Mouse (Mus musculus): ENCODE results near the gene H13.
"Not testable (repeated sequence)": the region's sequence is repeated elsewhere in the genome, so short reads cannot be mapped to it uniquely, and the experiment has no call there.

H13 gene

DNA sequence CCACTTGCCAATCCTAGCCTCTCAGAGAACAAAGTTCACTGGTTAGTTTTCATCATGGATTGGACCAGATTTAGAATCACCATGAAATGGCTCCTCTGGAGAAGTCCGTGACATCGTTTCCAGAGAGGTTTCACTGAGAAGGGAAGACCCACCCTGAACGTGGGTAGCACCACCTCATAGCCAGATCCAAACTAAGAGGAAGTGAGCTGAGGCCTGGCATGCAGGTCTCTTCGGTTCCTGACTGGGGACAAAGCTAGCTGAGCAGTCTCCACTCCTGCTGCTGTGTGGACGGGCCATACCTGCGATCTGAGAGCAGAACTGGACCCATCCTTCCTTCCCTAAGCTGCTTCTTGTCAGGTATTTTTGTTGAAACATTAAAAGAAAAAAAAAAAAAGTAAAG, 8.1 kb upstream of the H13 start:
- ATAC-seq (ENCODE audit: low TSS enrichment), result no peak

DNA sequence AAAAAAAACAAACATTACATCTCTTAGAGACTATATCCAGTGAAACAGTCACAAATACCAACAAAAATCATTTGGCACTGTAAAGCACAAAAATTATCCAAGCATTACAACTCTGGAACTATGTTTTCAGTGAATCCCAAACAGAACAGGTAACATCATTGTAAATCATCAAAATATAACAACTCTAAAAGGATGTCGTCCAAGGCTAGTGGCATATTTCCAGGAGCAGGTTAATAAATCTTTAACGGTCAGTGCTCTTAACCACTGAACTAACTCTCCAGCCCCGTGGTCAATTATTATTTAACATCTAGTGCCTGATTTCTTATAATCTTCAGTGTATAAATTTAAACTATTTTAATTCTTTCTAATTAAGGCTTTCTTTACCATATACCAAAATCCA, 3.1 kb upstream of the H13 start:
- ATAC-seq (ENCODE audit: low TSS enrichment), result not testable (repeated sequence)

DNA sequence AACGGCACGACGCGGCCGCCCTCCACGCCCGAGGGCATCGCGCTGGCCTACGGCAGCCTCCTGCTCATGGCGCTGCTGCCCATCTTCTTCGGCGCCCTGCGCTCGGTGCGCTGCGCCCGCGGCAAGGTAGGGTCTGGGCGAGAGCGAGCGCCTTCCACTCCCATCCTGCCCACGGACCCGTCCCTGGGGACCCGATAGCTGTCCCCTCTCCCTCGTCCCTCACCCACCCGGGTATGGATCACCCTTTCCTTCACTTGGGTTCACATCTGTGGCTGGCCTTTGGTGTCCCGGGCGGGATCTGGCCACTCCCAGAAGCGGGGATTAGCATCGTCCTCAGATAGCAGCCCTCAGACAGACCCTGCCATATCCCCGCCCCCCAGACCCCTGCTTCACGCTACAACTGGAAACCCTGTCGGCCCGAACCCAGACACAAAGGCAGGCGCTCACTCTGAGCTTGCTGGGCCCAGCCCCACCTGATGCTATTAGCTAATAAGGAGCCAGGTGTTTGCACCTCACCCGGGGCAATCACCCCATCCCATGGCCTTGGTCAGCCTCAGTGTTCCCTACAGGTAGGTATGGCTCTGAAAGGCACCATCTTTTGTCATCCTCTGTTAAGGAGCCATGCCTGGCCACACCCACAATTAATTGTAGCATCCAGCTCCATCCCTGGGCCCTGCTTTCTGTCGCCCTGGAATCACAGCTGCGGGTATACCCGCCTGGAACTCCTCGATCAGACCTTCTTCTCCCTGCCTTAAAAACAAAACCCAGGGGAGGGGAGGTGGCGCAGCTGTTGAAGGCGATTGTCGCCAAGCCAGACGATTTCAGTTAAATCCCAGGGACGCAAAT, 601 bp downstream of the H13 start:
- ATAC-seq (ENCODE audit: low TSS enrichment), result peak; percentile 39

DNA sequence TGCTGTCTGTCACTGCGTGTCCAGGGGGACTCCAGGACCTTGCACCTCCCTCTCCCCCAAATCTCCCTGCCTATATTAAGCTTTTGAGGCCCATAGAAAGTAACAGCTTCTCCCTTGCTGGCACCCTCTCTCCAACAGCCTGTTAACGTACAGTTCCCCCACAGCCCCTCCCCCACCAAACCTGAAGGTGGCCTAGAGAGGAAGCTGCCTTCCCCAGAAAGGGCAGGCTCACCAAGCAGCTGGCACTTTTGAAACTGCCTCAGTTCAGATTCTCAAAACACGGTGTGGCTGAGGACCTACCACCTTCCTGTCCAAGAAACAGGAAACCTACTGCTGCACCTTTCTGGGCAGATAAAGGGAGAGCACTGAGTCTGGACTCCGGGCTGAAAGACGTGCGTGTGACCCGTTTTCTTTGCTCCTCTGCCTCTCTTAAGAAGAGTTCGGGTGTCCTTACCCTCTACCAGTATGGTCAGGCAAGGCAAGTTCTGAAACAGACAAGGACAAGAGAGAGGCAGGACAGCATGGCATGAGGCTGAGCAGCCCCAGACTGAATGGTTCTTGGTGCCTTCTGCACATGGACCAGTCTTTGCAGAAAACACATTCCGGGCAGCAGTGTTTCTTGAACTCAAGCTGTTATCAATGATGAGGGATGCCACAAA, 1.9 kb downstream of the H13 start:
- no peak for ATAC-seq (ENCODE audit: low TSS enrichment)

DNA sequence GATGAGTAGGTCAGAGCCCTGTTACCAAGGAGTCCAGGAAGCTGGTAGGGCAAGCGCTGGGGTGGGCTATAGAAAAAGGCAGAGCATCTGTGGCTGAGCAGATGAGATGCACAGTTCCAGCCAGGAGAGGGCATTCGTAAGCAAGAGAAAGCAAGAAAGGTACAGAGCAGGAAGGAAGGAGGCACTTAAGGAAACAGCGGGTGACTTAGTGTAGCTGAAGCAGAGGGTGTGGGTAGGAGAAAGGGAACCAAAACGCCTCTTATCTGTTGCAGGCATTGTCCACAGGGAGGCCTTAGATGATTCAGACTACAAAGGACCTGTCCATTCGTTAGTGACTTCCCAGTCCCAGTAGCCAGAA, 2.4 kb downstream of the H13 start:
- peak; percentile 78 for ATAC-seq (ENCODE audit: low TSS enrichment)

DNA sequence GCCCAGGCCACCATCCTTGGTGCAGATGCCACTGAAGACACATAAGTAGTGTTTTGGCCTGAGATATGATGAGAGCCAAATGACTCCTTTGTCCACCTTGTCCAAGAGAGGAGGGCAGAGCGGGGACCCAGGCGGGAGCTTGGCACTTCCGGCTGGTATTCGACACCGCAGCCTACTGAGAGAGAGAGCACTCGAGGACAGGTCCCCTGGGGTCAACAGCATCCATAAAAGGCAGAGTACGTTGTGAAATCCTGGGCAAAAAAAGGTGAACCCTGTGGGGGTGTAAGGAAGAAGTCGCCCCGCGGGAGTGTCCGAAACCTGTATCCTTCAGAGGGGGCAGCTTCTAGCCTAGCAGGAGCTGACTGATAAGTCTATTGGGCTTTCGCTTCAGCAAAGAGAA, 2.9 kb downstream of the H13 start:
- no peak for ATAC-seq (ENCODE audit: low TSS enrichment)

DNA sequence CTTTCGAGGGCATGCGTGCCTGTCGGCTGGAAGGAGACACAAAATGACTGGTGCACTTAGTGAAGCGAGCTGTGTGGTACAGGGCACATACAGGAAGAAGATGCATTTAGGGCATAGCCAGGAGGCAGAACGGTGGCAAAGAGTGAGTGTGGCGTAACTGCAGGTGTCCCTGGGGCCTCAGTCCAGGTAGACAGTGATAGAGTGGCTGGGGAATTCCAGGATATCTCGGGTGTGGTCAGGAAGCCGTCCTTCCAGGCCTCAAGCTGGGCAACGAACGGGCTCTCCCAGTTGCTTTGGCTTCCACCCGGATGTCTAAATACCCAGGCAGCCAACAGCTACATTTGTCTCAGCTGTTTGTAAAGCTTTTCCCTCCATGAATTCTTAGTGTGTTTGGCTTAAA, 4.9 kb downstream of the H13 start:
- ATAC-seq (ENCODE audit: low TSS enrichment), result no peak

DNA sequence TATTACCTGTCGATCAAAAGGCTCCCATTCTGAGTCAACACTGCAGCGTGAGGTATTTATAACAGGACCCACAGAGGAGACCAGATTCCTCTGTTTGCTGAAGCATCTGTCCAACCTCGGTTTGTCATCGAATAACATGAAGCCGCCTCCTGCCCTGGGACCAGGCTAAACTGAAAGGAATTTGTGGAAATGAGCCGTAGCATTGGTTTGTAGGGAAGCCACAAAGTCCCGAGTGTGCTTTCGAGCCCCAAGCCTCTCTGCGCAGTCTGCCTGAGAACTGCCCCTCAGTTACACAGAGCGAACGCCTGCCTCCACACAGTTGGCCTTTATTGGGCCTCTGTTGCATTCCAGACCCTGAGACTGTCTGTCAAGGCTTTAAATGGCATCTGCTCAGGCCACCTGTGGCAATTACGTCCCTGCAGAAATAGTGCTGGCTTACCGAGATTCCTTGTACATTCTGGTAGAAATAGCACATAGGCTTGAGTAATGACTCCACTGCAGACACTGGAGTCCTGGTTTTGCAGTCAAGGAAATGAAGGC, 6.1 kb downstream of the H13 start:
- no peak for ATAC-seq (ENCODE audit: low TSS enrichment)

DNA sequence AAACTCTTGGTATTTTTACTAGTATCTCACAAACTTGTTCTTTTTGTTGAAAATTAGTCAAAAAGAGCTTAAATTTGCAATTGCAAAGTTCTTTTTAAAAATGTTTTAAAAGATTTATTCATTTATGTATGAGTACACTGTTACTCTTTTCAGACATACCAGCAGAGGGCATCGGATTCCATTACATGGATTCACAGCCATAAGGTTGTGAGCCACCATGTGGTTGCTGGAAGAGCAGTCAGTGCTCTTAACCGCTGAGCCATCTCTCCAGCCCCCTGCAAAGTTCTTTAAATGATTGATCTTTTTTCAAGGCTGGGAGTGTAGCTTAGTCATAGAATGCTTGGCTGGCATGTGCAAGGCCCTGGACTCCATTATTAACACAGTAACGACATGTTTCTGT, 9.0 kb downstream of the H13 start:
- ATAC-seq (ENCODE audit: low TSS enrichment), result peak; percentile 78

DNA sequence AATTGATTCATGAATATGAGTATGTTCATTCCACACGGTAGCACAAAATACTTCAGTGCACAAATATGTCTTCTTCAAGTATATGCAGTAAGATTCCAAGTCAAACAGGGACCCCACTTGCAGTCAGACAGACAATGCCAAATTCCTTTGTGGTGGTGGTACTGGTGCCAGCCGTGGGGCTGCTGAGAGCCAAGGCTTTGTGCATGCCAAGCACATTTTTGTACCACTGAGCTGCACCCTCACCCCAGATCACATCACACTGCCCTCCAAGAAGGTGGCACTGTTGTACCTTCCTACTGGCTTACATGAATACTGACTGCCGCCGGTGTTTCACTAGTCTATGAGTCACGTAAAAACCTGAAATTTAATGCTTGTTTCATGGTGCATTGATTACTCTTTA, 9.7 kb downstream of the H13 start:
- ATAC-seq (ENCODE audit: low TSS enrichment), result no peak

DNA sequence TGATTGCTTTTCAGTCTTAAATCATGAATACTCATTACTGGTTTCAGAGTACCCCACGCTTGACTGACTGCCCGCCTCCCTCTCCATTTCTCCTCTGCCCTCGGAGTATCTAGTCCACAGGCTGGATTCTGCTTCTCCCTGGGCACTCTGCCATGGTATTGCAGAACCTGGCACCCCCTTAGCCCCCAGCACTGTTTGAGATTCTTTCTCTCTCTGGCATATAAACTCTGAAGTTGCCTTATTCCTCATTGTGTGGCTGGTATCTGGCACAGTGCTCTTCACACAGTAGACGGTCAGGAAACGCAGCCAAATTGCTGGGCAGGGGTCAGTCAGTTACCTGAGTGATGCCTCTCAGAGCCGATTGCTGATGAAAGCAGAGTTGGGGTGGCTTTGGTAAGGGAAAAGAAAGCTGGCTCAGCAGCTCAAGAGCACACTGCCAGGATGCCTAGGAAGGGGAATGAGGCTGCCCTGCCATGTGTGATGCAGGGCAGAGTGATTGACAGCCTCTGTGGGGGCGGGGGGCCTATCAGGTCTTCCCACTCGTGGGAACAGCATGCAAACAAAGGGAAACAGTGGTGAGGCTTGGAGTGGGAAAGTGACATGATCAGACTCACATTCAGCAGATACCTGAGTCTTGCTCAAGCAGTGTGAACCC, 10.6 kb downstream of the H13 start:
- ATAC-seq (ENCODE audit: low TSS enrichment), result no peak

DNA sequence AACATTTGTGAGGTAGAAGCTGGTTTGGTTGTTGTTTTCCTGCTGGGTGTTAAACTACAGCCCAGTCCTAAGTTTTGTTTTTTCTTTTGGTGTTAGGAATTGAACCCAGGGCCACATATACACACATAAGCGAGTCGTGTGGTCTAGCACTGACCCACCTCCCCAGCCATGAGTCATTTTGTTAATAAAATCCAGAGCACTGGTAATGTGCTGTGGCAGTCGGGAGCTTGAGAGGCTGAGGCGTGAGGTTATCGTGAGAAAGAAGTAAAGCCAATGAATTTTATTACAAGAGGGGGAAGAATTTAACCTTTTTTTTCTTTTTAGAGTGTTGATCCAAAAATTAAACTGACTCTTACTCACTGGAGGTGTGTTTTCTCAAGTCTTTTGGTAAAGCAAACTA, 13.8 kb downstream of the H13 start:
- ATAC-seq (ENCODE audit: low TSS enrichment), result no peak

DNA sequence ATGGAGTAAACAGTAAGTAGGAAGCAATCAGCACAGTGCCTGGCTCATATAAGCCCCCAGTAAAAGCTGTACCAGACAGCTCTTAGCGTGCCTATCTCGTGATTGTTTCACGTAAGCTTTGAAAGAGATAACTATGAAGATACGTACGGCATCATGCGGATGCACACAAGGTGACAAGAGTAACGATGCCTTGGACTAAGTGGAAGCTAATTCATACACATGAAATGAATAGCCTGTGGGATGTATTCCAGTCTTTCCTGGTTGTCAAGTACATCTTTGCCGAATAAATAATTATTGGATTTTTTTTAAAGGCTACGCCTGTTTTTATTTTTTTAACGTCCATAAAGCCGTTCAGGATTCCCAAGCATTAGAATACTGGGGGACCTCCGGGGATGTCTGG, 17.1 kb downstream of the H13 start:
- no peak for ATAC-seq (ENCODE audit: low TSS enrichment)

DNA sequence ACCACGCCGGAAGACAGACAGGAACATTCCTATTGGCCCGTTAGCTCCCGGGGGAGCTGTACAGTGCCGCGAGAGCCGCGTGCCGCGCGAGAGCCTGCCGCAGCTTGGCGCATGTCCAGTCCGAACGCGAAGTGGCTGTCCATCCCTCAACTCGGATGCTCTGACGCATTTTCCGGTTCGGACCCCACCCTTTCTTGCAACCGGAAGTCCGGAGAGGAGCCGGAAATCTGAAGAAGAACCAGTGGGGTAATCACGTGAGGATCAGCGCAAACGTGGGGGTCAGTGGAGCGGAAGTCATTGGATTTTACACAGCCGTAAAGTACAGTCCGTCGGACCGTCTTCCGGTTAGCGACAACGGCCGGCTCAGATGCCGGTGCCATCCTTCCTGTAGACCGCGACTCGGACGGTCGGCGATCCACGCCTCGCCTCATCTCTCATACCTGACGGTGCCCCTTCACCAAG, 17.6 kb downstream of the H13 start, which contains the start of gene Mcts2:
Mcts2 (plus strand) TSS at position 230 of the 462 bp plus-strand sequence.
- ATAC-seq (ENCODE audit: low TSS enrichment), result peak; percentile 89

DNA sequence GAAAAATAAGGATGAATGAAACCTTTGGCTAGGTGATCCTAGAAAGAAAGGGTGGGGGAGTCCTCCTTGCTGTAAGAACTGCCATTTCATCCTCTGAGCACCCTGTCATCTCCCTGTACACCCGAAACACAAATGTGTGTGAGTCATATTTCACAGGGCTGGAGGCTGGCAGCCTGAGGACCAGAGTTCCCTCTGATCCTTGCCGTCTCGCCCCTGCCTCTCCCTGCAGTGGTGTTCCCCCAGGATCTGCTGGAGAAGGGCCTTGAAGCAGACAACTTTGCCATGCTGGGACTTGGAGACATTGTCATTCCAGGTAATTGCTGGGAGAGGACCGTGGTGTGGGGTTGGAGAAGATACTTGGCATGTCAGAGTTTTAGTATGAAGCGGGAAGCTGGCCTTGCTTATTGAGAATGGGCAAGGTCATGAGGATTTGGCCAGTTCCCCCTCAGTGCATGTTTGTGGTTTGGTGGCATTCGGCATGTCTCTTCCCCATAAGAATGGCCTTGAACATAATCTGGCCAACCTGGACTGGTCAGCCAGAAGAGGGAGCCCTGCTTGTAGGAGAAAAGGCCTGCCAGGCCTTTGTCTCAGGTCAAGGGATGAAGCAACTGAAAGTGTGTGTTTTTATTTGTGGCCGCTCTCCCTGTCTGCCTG, 22.4 kb downstream of the H13 start:
- no peak for ATAC-seq (ENCODE audit: low TSS enrichment)

DNA sequence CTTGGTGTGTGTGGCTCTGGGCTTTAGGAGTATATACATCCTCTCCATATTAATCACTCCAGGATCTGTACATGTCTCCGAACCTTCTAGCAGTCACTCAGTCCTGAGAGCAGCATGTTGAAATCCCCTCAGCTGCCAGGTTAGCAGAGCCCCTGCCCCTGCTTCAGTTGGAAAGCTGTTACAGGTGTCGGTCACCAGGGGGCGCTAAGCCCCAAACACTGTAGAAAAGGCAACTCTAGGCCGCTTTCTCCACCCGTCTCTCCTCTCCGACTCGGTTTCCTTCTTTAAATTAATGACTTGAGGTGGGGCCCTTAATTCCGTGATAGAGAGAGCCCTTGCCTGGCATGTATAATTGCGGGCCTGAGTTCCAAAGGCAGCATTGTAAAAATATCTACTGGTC, 24.0 kb downstream of the H13 start:
- ATAC-seq (ENCODE audit: low TSS enrichment), result peak; percentile 36; the same call in 1 of the 2 replicates

DNA sequence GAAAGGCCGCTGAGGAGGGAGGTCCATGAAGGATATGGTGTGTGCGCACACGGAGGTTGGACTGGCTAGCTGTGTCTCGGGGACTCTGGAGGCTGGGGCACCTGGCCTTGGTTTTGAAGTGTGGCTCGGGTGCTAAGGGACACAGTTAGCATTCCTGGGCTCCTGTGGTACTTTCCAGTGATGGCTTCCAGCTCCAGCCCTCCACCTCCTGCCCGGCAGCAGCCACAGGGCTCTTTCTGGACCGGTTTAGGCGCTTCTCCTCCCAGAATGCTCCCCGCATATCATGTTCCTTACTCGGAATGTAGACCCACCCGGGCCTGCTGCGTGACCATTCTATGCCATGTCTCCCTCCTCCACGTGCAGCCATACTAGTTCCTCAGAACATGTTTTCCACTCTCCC, 24.5 kb downstream of the H13 start:
- ATAC-seq (ENCODE audit: low TSS enrichment), result no peak

DNA sequence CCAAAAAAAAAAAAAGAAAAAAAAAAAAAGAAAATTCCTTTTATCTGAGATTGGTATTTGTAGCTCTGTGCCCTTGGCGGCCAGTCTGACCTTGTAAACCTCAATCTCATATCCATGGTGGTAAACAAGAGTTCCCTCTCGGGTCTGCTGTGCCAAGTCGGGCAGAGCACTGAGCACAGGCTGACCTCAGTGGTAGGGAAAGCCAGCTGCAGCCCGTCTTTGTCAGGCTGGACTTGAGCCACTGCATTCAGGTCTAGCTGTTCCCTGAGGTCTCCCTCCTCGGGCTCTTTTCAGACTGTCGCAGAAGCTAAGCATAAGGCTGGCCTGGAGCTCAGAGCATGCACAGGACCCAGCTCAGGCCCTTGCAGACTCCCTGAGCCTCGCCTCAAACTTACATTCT, 25.4 kb downstream of the H13 start:
- no peak for ATAC-seq (ENCODE audit: low TSS enrichment)

DNA sequence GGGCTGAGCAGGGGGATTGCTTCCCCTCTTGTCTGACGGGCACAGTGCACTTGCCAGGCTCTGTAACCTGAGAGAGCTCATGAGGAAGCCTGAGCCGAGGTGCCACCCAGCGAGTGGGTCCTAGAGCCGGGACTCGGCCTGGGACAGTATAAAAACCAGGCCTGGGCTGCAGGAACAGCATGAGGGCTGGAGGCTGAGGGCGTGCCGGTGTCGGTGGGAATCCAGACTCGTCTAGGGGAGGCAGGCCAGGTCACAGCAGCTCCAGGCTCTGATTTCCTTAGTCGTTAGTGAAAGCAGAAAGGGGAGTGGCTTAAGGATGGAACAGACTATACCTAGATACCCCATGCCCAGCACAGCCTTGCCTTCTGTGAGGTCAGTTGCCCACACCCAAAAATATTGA, 26.8 kb downstream of the H13 start:
- ATAC-seq (ENCODE audit: low TSS enrichment), result no peak

DNA sequence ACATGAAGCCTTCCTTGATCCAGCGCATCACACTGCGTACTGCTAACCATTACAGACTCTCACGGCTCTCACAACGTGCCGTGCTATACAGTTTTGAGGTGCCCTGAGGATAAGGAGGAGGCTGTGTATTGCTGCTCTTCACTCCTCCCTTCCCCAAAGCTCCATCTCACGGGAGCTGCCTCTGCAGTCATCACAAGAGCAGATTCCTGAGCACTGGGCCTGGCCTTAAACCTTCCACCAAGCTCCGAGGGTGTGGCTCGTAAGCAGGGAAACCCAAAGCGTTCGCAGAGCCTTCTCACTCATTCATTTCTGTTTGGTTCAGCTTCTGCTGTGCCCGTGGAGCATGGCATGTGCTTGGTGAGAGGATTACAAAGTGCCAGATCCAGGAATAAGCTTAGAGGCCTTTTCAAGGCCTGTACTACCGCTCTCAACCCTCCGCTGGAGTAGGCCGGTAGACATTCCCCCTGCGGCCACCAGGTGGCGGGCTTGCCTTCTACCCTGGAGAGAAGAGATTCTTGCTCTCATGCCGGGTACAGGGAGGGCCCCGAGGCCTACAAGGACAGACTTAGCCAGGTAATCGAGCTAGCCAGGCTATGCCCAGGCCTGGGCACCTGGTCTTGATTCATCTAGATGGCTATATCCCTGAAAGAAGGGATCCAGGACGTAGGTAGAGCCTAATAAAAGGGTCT, 27.4 kb downstream of the H13 start:
- peak; percentile 90 for ATAC-seq (ENCODE audit: low TSS enrichment)

DNA sequence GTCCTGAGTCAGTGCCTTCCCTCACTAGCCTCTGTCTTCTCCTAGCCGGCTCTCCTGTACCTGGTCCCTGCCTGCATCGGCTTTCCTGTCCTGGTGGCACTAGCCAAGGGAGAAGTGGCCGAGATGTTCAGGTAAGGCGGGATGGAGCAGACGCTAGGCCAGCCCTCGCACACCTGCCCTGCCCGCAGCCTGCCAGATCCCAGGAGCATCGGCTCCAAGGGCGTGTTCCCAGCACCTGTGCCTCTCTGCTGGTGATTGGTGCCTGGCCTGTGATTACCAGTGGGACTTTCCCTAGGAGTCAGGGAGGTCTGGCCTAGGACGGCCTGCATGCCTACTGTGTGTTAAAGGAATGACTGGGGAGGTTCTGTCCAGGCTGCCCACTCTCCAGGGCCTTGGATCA, 30.9 kb downstream of the H13 start:
- ATAC-seq (ENCODE audit: low TSS enrichment), result no peak

DNA sequence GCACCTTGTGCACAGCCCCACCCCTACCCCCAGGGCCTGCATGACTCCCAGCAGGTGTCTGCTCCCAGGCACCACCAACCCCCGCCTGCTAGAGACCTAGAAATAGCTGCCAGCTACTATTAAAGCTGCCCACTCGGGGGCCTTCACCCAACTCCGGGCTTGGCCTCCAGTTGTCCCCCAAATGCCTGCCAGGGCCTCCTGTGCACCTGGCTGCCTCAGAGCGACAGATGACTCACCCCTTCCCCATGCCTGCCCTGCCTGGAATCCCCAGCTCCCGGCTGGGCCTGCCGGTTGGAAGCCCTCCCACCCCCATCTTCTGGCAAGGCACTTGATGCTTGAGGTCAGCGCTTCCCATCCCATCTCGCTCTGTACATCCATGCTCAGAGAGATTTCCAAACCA, 31.5 kb downstream of the H13 start:
- ATAC-seq (ENCODE audit: low TSS enrichment), result no peak

Data from frontal cortex, adult (tissue).